Mouse (Mus musculus) intestine, embryonic 14.5 days (tissue): ENCODE measurements around the gene Hook2. TPM values are rescaled to one million over a fixed set of nuclear protein-coding genes. Genes with fewer than 3 reads are reported as not detected.

ENCODE experiments used
- ATAC-seq: fragments of 200-750 bp; cut with Nextera tagmentation; replicated peaks from 2 replicates; pipeline ENCODE4 v1.8.0; 2017; ENCODE audit warnings: low read depth, moderate number of reproducible peaks, moderate TSS enrichment, moderate library complexity; ENCODE audit not compliant: low FRiP score, low TSS enrichment
- DNase-seq: peaks from one replicate; pipeline ENCODE4 v3.0.0-alpha.2; 2018; ENCODE audit warnings: low spot score
- H3K27ac ChIP-seq: fragments of 300-500 bp; sonication (generic); 2 replicates; pipeline ENCODE4 v1.5.1; 2014; ENCODE audit warnings: low read depth, mild to moderate bottlenecking, control low read depth
- H3K27me3 ChIP-seq: fragments of 300-500 bp; sonication (generic); replicated peaks from 2 replicates; pipeline ENCODE4 v1.6.1; 2014; ENCODE audit warnings: low read length, control low read depth; ENCODE audit not compliant: control insufficient read depth, insufficient read depth
- H3K36me3 ChIP-seq: fragments of 300-500 bp; sonication (generic); 2 replicates; pipeline ENCODE4 v1.6.1; 2014; ENCODE audit warnings: low read length, control low read depth; ENCODE audit not compliant: control insufficient read depth, insufficient read depth
- H3K4me1 ChIP-seq: fragments of 300-500 bp; sonication (generic); replicated peaks from 2 replicates; pipeline ENCODE4 v1.6.1; 2014; ENCODE audit warnings: low read length, control low read depth, mixed read lengths; ENCODE audit not compliant: control insufficient read depth, insufficient read depth
- H3K4me2 ChIP-seq: fragments of 300-500 bp; sonication (generic); 2 replicates; pipeline ENCODE4 v1.6.1; 2014; ENCODE audit warnings: low read length
- H3K4me3 ChIP-seq: fragments of 300-500 bp; sonication (generic); 2 replicates; pipeline ENCODE4 v1.5.1; 2014; ENCODE audit warnings: low read depth, low read length, control low read depth, mixed read lengths
- H3K9ac ChIP-seq: fragments of 300-500 bp; sonication (generic); 2 replicates; pipeline ENCODE4 v1.6.1; 2014; ENCODE audit warnings: mild to moderate bottlenecking, low read length
- H3K9me3 ChIP-seq: fragments of 300-500 bp; sonication (generic); 2 replicates; pipeline ENCODE4 v1.6.1; 2016; ENCODE audit warnings: low read length, control low read depth; ENCODE audit not compliant: control insufficient read depth
- WGBS: fragments of 180-500 bp; shearing (Covaris S2); extraction: QIAGEN DNeasy Blood & Tissue Kit; methylation state at CpG from one replicate; pipeline ENCODE4 v1.1.7; 2014; 5-methylcytosine and 5-hydroxymethylcytosine counted together
- polyA plus RNA-seq: library from polyadenylated mRNA; unstranded; fragments of >200 nt; fragmentation: Nextera tagmentation; extraction: Ambion mirVana; gene quantifications from 2 replicates; pipeline ENCODE4 v1.2.1, GENCODE M21; 2014

Hook2 gene
- polyA plus RNA-seq, 1 experiment from 2014 or later = 40.7 TPM

- H3K4me2 ChIP-seq = peak overlapping the region; percentile 84
- H3K36me3 ChIP-seq = peaks cover 40% of the 10 kb centered on the region
- H3K27me3 ChIP-seq = no peaks in the 10 kb centered on the region
- DNase-seq (peak; percentile 66), ATAC-seq (no peak)
- H3K4me3 ChIP-seq = peak overlapping the region; percentile 64
- H3K9ac ChIP-seq = peak overlapping the region; percentile 69
- 1% methylated on average over 15 of the region's 15 CpGs for WGBS
- peaks cover 14% of the 10 kb centered on the region for H3K4me1 ChIP-seq
- peak overlapping the region; percentile 99 for H3K27ac ChIP-seq
- H3K9me3 ChIP-seq = no peaks in the 10 kb centered on the region
Measured at GRCm38 (mm10) chr8:85035728-85036310, 45.4 kb downstream of the Hook2 start.

GRCm38 (mm10) chr8:85036381-85036717 is 45.9 kb downstream of the Hook2 start:
- DNase-seq = peak; percentile 88
- Histone ChIP-seq H3K9ac (peak overlapping the region; percentile 69), H3K4me2 (peak overlapping the region; percentile 84), H3K27ac (peak overlapping the region; percentile 99), H3K27me3 (no peaks in the 10 kb centered on the region), H3K9me3 (no peaks in the 10 kb centered on the region), H3K4me1 (peaks cover 14% of the 10 kb centered on the region), H3K36me3 (peaks cover 41% of the 10 kb centered on the region), H3K4me3 (peak overlapping the region; percentile 64)
- WGBS = under 1% methylated on average over 9 of the region's 9 CpGs
- peak; percentile 36 for ATAC-seq

- 1% methylated on average over 58 of the region's 59 CpGs for WGBS
- H3K4me1 ChIP-seq = peaks cover 14% of the 10 kb centered on the region
- H3K27ac ChIP-seq = peak within 1 kb of the TSS; percentile 99
- H3K4me2 ChIP-seq = peak within 1 kb of the TSS; percentile 84
- H3K27me3 ChIP-seq = no peaks in the 10 kb centered on the region
- peak within 1 kb of the TSS; percentile 69 for H3K9ac ChIP-seq
- peaks cover 41% of the 10 kb centered on the region for H3K36me3 ChIP-seq
- no peaks in the 10 kb centered on the region for H3K9me3 ChIP-seq
- ATAC-seq (peak; percentile 92), DNase-seq (peak; percentile 94)
- H3K4me3 ChIP-seq = peak within 1 kb of the TSS; percentile 64
Measured at GRCm38 (mm10) chr8:85036718-85037365, 46.4 kb downstream of the Hook2 start, which contains the start of gene Tnpo2. TSS of gene Tnpo2 (plus strand) at chr8:85036915.

GRCm38 (mm10) chr8:85037366-85037680 is 46.9 kb downstream of the Hook2 start:
- DNase-seq (no peak), ATAC-seq (peak; percentile 56)
- H3K27me3 ChIP-seq = no peaks in the 10 kb centered on the region
- peaks cover 41% of the 10 kb centered on the region for H3K36me3 ChIP-seq
- WGBS = 0% methylated on average over 14 of the region's 14 CpGs
- peak overlapping the region; percentile 60 for H3K4me2 ChIP-seq
- H3K9me3 ChIP-seq = no peaks in the 10 kb centered on the region
- peak overlapping the region; percentile 69 for H3K9ac ChIP-seq
- H3K27ac ChIP-seq = peak overlapping the region; percentile 99
- peaks cover 14% of the 10 kb centered on the region for H3K4me1 ChIP-seq
- H3K4me3 ChIP-seq = peak overlapping the region; percentile 64

GRCm38 (mm10) chr8:85037681-85038531 is 47.5 kb downstream of the Hook2 start:
- H3K27me3 ChIP-seq = no peaks in the 10 kb centered on the region
- no peaks in the 10 kb centered on the region for H3K9me3 ChIP-seq
- ATAC-seq = peak; percentile 4; the same call in 1 of the 2 replicates

GRCm38 (mm10) chr8:85043619-85044018 is 53.2 kb downstream of the Hook2 start:
- Histone ChIP-seq H3K4me3 (no peak overlapping the region), H3K4me1 (peaks cover 6% of the 10 kb centered on the region), H3K4me2 (no peak overlapping the region), H3K36me3 (peaks cover 87% of the 10 kb centered on the region), H3K27me3 (no peaks in the 10 kb centered on the region), H3K27ac (no peak overlapping the region), H3K9ac (no peak overlapping the region), H3K9me3 (no peaks in the 10 kb centered on the region)
- ATAC-seq (no peak), DNase-seq (no peak)
- WGBS = 94% methylated on average over 6 of the region's 6 CpGs

More at GRCm38 (mm10) chr8:85037681-85038531, 47.5 kb downstream of the Hook2 start:
- H3K9ac ChIP-seq = peak overlapping the region; percentile 69
- DNase-seq = peak; percentile 83
- WGBS = under 1% methylated on average over 57 of the region's 57 CpGs
- H3K4me1 ChIP-seq = peaks cover 14% of the 10 kb centered on the region
- peak overlapping the region; percentile 64 for H3K4me3 ChIP-seq
- peak overlapping the region; percentile 99 for H3K27ac ChIP-seq
- H3K4me2 ChIP-seq = peak overlapping the region; percentile 60
- peaks cover 40% of the 10 kb centered on the region for H3K36me3 ChIP-seq

Other genes with a start within 250 kb of the Hook2 start
- gene Nfix, start 190.3 kb upstream of the Hook2 start, polyA plus RNA-seq = 12.8 and 14.4 TPM in 2 replicates
- 5.2 and 5.4 TPM in 2 replicates for gene Dand5, start 167.8 kb upstream of the Hook2 start, polyA plus RNA-seq
- gene Gadd45gip1, start 159.1 kb upstream of the Hook2 start, polyA plus RNA-seq = 57.8 and 60.8 TPM in 2 replicates
- gene Rad23a, start 149.9 kb upstream of the Hook2 start, polyA plus RNA-seq = 126 and 129 TPM in 2 replicates
- 721 and 823 TPM in 2 replicates for gene Calr, start 143.7 kb upstream of the Hook2 start, polyA plus RNA-seq
- 89.0 TPM in 2 replicates for gene Farsa, start 133.6 kb upstream of the Hook2 start, polyA plus RNA-seq
- 67.9 and 68.9 TPM in 2 replicates for gene Syce2, start 118.5 kb upstream of the Hook2 start, polyA plus RNA-seq
- gene Gcdh, start 96.7 kb upstream of the Hook2 start, polyA plus RNA-seq = 35.7 and 37.8 TPM in 2 replicates
- gene Klf1, start 88.7 kb upstream of the Hook2 start, polyA plus RNA-seq = 0.77 and 1.8 TPM in 2 replicates
- 8.3 and 8.6 TPM in 2 replicates for gene Dnase2a, start 82.0 kb upstream of the Hook2 start, polyA plus RNA-seq
- 2.3 and 2.6 TPM in 2 replicates for gene Mast1, start 53.2 kb upstream of the Hook2 start, polyA plus RNA-seq
- 0.09 TPM in 1 of 2 replicates, not detected in the other for gene Rtbdn, start 43.6 kb upstream of the Hook2 start, polyA plus RNA-seq
- gene Gm49661, start 21.2 kb upstream of the Hook2 start, polyA plus RNA-seq = not detected in 2 replicates
- gene Prdx2, start 21.0 kb upstream of the Hook2 start, polyA plus RNA-seq = 771 and 821 TPM in 2 replicates
- gene Rnaseh2a, start 20.8 kb upstream of the Hook2 start, polyA plus RNA-seq = 132 and 141 TPM in 2 replicates
- 14.4 and 17.2 TPM in 2 replicates for gene Junb, start 11.9 kb upstream of the Hook2 start, polyA plus RNA-seq
- not detected in 2 replicates for gene Best2, start 23.9 kb downstream of the Hook2 start, polyA plus RNA-seq
- 95.9 and 105 TPM in 2 replicates for gene Asna1, start 34.7 kb downstream of the Hook2 start, polyA plus RNA-seq
- gene Trir, start 36.2 kb downstream of the Hook2 start, polyA plus RNA-seq = 115 and 143 TPM in 2 replicates
- 15.5 and 15.7 TPM in 2 replicates for gene Tnpo2, start 46.3 kb downstream of the Hook2 start, polyA plus RNA-seq
- 26.2 and 26.9 TPM in 2 replicates for gene Fbxw9, start 69.5 kb downstream of the Hook2 start, polyA plus RNA-seq
- gene Gm5741, start 77.4 kb downstream of the Hook2 start, polyA plus RNA-seq = 0.71 TPM in 1 of 2 replicates, not detected in the other
- gene Dhps, start 81.2 kb downstream of the Hook2 start, polyA plus RNA-seq = 63.8 and 67.5 TPM in 2 replicates
- gene Wdr83os, start 90.1 kb downstream of the Hook2 start, polyA plus RNA-seq = 142 and 156 TPM in 2 replicates
- gene Wdr83, start 90.7 kb downstream of the Hook2 start, polyA plus RNA-seq = 43.2 and 44.2 TPM in 2 replicates
- 41.7 and 46.7 TPM in 2 replicates for gene Man2b1, start 92.7 kb downstream of the Hook2 start, polyA plus RNA-seq
- 2.2 and 2.3 TPM in 2 replicates for gene Zfp791, start 132.5 kb downstream of the Hook2 start, polyA plus RNA-seq
- not detected in 2 replicates for gene Cks1brt, start 161.3 kb downstream of the Hook2 start, polyA plus RNA-seq
- not detected in 2 replicates for gene Olfr371, start 235.4 kb downstream of the Hook2 start, polyA plus RNA-seq